Mouse (Mus musculus) T-cell, adult 2 months (primary cell): ENCODE measurements at regions not wholly inside any gene's neighbourhood (a gene's known extent, or its start where the extent isn't known, plus 50 kb on each side); places are given as distances from the start of the nearest gene placed in this dataset.

Experiments
- DNase-seq: peaks from one replicate; pipeline ENCODE4 v3.0.0; 2022; ENCODE audit warnings: low spot score

DNA sequence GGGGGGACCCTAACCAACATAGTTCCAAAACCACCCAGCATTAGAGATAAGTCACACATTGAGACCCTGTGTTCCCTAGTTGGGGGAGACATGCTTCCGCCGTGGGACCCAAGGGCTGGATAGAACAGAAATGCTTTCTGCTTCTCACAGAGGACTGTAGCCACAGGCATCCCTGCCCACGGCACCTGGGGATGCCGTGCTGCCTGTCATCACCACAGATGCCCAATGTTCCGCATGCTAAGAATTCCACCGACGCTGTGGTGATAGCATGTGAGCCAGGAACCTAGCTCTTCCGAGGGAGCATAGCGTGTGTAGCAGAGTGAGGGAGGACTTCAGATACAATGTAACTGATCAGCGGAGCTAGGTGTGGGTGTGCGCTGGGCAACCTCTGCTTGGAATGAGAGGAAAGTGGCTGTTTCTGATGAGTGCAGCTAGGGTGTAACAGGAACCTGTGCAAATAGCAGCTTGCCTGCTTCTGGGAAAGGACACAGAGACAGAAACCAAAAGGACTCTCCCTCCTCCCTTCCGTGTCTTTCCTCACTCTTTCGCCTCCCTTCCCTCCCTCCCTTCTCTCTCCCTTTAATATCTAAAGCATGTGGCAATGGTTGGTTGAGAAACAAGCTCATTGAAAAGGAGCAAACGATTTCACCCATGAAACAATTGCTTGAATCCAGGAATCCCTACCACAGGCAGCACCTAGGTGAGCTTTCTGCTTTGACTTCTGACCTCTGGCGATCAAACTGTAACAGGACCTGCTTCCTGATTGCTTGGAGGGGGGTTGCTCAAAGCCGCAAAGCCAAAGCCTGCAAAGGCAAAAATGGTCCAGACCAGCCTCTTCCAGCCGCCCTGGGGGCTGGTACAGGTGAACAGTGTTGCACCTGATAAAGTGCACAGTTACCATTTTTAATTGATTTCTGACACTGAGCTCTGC lies 102.3 kb downstream of the Gm26897 start:
- no peak for DNase-seq

- DNase-seq, result no peak
These were observed 103.0 kb downstream of the Gm26897 start for GRCm38 (mm10) chr5:111836668-111837234.

- peak; percentile 72 for DNase-seq
These were observed 108.7 kb downstream of the Gm26897 start for GRCm38 (mm10) chr5:111842461-111842860.

- DNase-seq, result no peak
These were observed 110.0 kb downstream of the Gm26897 start for GRCm38 (mm10) chr5:111843622-111844239.

GRCm38 (mm10) chr5:111844528-111844927 lies 110.8 kb downstream of the Gm26897 start:
- DNase-seq, result no peak

GRCm38 (mm10) chr5:111848917-111849316 lies 115.2 kb downstream of the Gm26897 start:
- DNase-seq, result no peak

- DNase-seq, result no peak
These were observed 119.0 kb downstream of the Gm26897 start for GRCm38 (mm10) chr5:111852682-111853081.

DNA sequence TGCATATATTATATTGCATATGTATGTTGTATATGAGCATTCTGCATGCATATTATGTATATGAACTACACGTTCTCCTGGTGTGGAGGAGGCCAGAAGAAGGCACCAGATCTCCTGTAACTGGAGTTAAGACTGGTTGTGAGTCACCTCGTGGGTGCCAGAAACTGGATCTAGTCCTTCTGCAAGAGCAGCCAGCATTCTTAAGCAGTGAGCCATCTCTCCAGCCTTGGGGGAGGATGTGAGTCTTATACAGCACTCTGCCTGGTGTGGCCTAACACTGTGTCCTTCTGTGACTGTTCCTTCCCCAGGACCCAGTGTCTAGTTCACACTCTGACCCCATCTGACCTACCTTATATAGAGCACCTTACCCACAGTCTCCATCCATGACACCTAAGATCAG lies 121.6 kb downstream of the Gm26897 start:
- DNase-seq, result no peak

DNA sequence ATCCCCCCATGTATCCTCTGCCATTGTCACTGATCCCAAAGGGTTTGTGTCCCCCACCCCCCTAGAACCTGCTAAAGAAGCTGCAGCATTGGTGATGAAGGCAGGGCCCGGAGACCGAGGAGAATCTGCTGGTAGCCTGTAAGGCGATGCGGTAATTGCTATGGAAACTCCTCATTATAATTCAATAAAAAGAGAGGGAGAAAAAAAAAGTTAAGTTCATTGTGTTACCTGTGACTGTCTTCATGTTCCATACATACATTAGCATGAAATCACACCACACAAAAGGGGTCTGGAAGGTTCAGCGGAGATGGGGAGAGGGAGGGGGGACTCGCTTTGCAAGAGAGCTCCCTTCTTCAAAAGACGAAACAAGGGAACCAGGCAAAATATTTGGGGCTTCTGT lies 123.5 kb downstream of the Gm26897 start:
- no peak for DNase-seq

DNA sequence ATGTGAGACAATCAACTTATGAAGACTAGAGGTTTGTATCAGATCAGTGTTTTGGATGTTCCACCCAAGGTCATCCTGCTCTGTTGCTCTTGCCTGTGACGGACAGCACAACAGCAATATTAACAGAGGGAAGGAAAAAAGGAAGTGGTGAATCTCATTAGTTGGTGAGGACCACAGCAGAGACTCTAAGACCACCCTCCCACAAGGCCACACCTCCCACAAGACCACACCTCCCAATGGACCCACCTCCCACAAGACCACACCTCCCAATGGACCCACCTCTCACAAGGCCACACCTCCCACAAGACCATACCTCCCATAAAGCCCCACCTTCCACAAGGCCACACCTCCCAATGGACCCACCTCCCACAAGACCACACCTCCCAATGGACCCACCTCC lies 126.7 kb downstream of the Gm26897 start:
- DNase-seq, result no peak

- DNase-seq, result no peak
These were observed 128.6 kb downstream of the Gm26897 start for GRCm38 (mm10) chr5:111862331-111862730.

GRCm38 (mm10) chr5:111863922-111864321 lies 130.2 kb downstream of the Gm26897 start:
- no peak for DNase-seq

DNA sequence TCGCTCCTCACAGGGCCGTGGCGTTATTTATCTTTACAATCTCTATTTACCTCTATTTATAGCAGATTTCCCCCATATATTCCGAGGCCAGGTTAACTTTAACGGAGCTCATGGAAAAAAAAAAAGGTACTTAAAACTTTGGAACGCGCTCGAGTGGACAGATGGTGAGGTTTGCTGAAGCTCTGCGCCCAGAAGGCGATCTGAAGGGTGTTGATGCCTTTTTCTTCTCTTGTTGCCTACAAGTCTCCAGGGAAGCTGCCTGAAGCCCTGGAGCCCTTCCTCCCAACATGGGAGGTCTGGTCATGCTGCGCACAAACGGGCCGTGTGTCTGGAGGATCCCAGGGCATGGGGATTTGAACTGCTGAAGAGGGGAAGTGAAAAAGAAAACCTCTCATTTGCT lies 130.9 kb downstream of the Gm26897 start:
- no peak for DNase-seq

DNA sequence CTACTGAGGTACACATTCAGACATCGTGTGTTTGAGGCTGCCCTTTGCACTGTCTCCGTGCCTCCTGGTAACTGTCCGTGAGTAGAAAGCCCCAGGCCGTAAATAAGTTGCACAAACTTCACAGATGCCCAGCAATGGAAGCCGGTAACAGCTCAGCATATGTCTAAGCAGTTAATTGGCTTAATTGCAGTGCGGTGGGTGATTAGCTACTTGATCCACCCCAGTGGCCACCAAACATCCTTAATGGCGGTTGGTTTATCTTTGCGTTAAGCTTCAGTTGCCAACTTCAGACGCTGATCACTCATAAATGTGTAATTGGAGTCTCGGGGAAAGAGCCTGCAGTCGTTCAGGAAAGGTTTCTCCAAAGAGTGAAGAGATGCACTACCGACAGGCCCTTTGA lies 135.3 kb downstream of the Gm26897 start:
- DNase-seq, result no peak

GRCm38 (mm10) chr5:111877165-111877793 lies 143.6 kb downstream of the Gm26897 start:
- no peak for DNase-seq

DNA sequence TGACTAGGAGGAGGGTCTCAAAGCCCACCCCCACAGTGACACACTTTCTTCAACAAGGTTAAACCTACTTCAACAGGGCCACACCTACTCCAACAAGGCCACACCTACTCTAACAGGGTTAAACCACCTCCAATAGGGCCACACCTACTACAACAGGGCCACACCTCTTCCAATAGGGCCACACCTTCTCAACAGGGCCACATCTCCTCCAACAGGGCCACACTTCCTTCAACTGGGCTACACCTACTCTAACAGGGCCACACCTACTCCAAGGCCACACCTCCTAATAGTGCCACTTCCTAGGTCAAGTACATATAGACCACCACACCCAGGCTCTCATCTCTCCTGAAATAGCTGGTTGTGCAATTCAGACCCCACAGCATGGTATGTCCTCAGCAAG lies 145.3 kb downstream of the Gm26897 start:
- no peak for DNase-seq

GRCm38 (mm10) chr5:111880268-111880667 lies 146.5 kb downstream of the Gm26897 start:
- no peak for DNase-seq

GRCm38 (mm10) chr5:111881517-111881916 lies 147.8 kb downstream of the Gm26897 start:
- no peak for DNase-seq

- DNase-seq, result no peak
These were observed 153.6 kb downstream of the Gm26897 start for GRCm38 (mm10) chr5:111887281-111887680.

DNA sequence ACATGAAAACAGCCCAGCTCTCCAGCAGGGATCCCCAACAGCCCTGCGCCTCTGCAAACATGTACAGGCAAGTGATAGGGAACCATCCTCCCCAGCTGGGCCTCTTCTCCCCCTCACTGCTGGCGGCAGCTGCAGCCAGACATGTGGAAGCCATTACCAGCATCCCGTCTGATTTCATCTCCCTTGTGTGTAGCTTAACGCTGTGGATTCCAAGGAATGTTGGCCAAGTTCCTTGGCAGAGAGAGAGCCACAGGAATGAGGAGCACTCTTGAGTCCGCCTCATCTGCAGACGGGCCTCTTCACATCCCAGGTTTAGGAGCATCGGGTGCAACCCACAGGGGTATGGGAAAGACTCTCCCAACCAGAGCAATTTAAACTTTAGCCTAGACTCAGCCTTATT lies 157.1 kb downstream of the Gm26897 start:
- no peak for DNase-seq

- no peak for DNase-seq
These were observed 157.6 kb downstream of the Gm26897 start for GRCm38 (mm10) chr5:111891261-111891693.

- peak; percentile 53 for DNase-seq
These were observed 159.2 kb downstream of the Gm26897 start for GRCm38 (mm10) chr5:111892956-111893355.

- peak; percentile 23 for DNase-seq
These were observed 160.2 kb downstream of the Gm26897 start for GRCm38 (mm10) chr5:111893905-111894311.
